Mouse (Mus musculus): ENCODE measurements around the gene Dst. TPM values are rescaled to one million over a fixed set of nuclear protein-coding genes. Genes with fewer than 3 reads are reported as not detected.

The Dst gene
- polyA plus RNA-seq, 1 experiment, result 49.7 TPM

DNA sequence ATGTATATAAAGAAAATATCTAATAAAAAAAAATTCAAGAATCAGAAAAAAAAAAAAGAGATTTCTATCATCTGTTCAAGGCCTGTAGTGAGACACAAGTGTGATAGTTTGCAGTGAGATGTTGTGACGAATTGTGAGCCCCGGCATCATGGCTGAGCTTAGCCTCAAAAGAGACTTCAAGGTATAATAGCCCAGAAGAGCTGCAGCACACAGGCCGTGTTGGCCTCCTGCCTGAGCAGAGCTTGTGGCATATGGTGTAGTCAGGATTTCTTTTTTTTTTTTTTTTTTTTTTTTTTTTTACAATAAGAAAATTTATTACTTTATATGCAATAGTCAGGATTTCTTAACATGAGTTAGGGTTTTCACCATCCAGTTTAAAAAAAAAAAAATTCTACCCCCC is 191.4 kb downstream of the Dst start:
- H3K4me3 ChIP-seq, result no peak overlapping the region
- no peak overlapping the region for H3K4me2 ChIP-seq (ENCODE audit: low read depth)
- H3ac ChIP-seq (ENCODE audit: control insufficient read depth, insufficient read length), result no peak overlapping the region
- no peaks in the 10 kb centered on the region for H3K36me3 ChIP-seq (ENCODE audit: control insufficient read depth, insufficient read depth)
- TF ChIP-seq TCF3 (IDR thresholded peaks at IDR 0.05; ENCODE audit: insufficient read length, low read depth), result no peak
- no peak for TF ChIP-seq MAX (IDR thresholded peaks at IDR 0.05; ENCODE audit: low read depth)
- no peak for TF ChIP-seq POLR2A (IDR thresholded peaks at IDR 0.05; ENCODE audit: insufficient read length, low read depth)
- no peak for TF ChIP-seq MYOG (IDR thresholded peaks at IDR 0.05; ENCODE audit: control insufficient read depth in 1 of 3, insufficient read depth in 1 of 3, insufficient read length in 2 of 3, low read depth in 2 of 3)
- no peak for TF ChIP-seq REST (IDR thresholded peaks at IDR 0.05; ENCODE audit: insufficient read depth, insufficient read length)
- no peak for TF ChIP-seq MYOD1 (IDR thresholded peaks at IDR 0.05; ENCODE audit: control insufficient read depth in 1 of 3, insufficient read length in 2 of 3, low read depth in 2 of 3)
- TF ChIP-seq CEBPB (IDR thresholded peaks at IDR 0.05; ENCODE audit: insufficient read depth, poor library complexity, severe bottlenecking), result no peak
- TF ChIP-seq E2F4 (IDR thresholded peaks at IDR 0.05; ENCODE audit: insufficient read depth), result no peak
- no peak for TF ChIP-seq SRF (IDR thresholded peaks at IDR 0.05; ENCODE audit: control insufficient read depth, insufficient read length, low read depth)
- TF ChIP-seq TCF12 (IDR thresholded peaks at IDR 0.05; ENCODE audit: insufficient read depth, poor library complexity, severe bottlenecking), result no peak
- no peak for TF ChIP-seq POLR2AphosphoS2 (IDR thresholded peaks at IDR 0.05; ENCODE audit: insufficient read length, low read depth)
- H3K79me2 ChIP-seq (ENCODE audit: control insufficient read depth, insufficient read depth), result peaks cover 80% of the 10 kb centered on the region
- H3K27me3 ChIP-seq (ENCODE audit: control insufficient read depth, insufficient read depth, insufficient read length), result no peaks in the 10 kb centered on the region

DNA sequence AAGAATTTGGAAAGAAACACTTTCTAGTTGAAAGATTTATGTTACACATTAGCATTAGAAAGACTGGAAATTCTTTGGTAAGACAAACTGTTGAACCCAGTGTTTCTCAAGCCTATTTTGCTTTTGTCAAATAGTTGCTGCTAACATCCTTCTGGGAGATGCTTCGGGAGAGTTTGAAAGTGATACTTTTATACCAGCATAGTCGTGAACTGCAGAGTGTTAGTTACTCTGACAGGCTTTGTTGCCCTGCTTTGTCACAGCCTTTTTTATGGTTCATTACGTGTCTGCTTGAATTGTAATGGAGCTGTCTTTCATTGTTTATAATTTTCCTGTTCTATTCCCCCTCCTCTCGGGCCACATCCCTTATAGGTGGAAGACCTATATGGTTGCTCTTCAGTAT is 192.4 kb downstream of the Dst start:
- Histone ChIP-seq H3K79me2 (ENCODE audit: control insufficient read depth, insufficient read depth) (peaks cover 89% of the 10 kb centered on the region), H3K4me3 (no peak overlapping the region), H3K36me3 (ENCODE audit: control insufficient read depth, insufficient read depth) (no peaks in the 10 kb centered on the region), H3K27me3 (ENCODE audit: control insufficient read depth, insufficient read depth, insufficient read length) (no peaks in the 10 kb centered on the region), H3ac (ENCODE audit: control insufficient read depth, insufficient read length) (no peak overlapping the region), H3K4me2 (ENCODE audit: low read depth) (no peak overlapping the region)
- TF ChIP-seq POLR2A (IDR thresholded peaks at IDR 0.05; ENCODE audit: insufficient read length, low read depth) (no peak), SRF (IDR thresholded peaks at IDR 0.05; ENCODE audit: control insufficient read depth, insufficient read length, low read depth) (no peak), MYOG (IDR thresholded peaks at IDR 0.05; ENCODE audit: control insufficient read depth in 1 of 3, insufficient read depth in 1 of 3, insufficient read length in 2 of 3, low read depth in 2 of 3) (no peak), REST (IDR thresholded peaks at IDR 0.05; ENCODE audit: insufficient read depth, insufficient read length) (no peak), MAX (IDR thresholded peaks at IDR 0.05; ENCODE audit: low read depth) (no peak), POLR2AphosphoS2 (IDR thresholded peaks at IDR 0.05; ENCODE audit: insufficient read length, low read depth) (no peak), TCF3 (IDR thresholded peaks at IDR 0.05; ENCODE audit: insufficient read length, low read depth) (no peak), TCF12 (IDR thresholded peaks at IDR 0.05; ENCODE audit: insufficient read depth, poor library complexity, severe bottlenecking) (no peak), MYOD1 (IDR thresholded peaks at IDR 0.05; ENCODE audit: control insufficient read depth in 1 of 3, insufficient read length in 2 of 3, low read depth in 2 of 3) (no peak), CEBPB (IDR thresholded peaks at IDR 0.05; ENCODE audit: insufficient read depth, poor library complexity, severe bottlenecking) (no peak), USF1 (IDR thresholded peaks at IDR 0.05; ENCODE audit: low read depth) (no peak), E2F4 (IDR thresholded peaks at IDR 0.05; ENCODE audit: insufficient read depth) (no peak)

DNA sequence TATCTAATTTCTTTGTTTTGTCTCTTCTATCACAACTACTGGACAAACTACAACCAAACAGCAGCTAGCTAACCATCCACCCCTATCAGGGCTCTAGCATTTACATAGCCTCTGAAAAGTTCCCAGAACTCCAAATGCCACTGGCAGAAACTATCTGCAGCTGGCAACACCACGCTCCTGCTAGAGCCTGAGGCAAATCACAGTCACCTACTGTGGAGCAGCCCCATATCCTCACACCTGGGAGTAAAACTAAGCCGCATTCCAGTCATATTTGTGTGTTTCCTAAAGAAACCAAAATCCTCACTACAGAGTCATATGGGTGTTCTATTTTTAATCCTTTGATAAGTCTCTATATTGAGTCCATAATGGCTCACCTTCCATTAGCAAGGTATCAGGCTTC is 194.6 kb downstream of the Dst start:
- Histone ChIP-seq H3K36me3 (ENCODE audit: control insufficient read depth, insufficient read depth) (no peaks in the 10 kb centered on the region), H3K4me3 (no peak overlapping the region), H3K79me2 (ENCODE audit: control insufficient read depth, insufficient read depth) (peaks cover 93% of the 10 kb centered on the region), H3ac (ENCODE audit: control insufficient read depth, insufficient read length) (no peak overlapping the region), H3K4me2 (ENCODE audit: low read depth) (no peak overlapping the region), H3K27me3 (ENCODE audit: control insufficient read depth, insufficient read depth, insufficient read length) (no peaks in the 10 kb centered on the region)
- TF ChIP-seq REST (IDR thresholded peaks at IDR 0.05; ENCODE audit: insufficient read depth, insufficient read length) (no peak), POLR2A (IDR thresholded peaks at IDR 0.05; ENCODE audit: insufficient read length, low read depth) (no peak), E2F4 (IDR thresholded peaks at IDR 0.05; ENCODE audit: insufficient read depth) (no peak), CEBPB (IDR thresholded peaks at IDR 0.05; ENCODE audit: insufficient read depth, poor library complexity, severe bottlenecking) (no peak), TCF12 (IDR thresholded peaks at IDR 0.05; ENCODE audit: insufficient read depth, poor library complexity, severe bottlenecking) (no peak), TCF3 (IDR thresholded peaks at IDR 0.05; ENCODE audit: insufficient read length, low read depth) (no peak), POLR2AphosphoS2 (IDR thresholded peaks at IDR 0.05; ENCODE audit: insufficient read length, low read depth) (no peak), MAX (IDR thresholded peaks at IDR 0.05; ENCODE audit: low read depth) (no peak), MYOG (IDR thresholded peaks at IDR 0.05; ENCODE audit: control insufficient read depth in 1 of 3, insufficient read depth in 1 of 3, insufficient read length in 2 of 3, low read depth in 2 of 3) (no peak)

DNA sequence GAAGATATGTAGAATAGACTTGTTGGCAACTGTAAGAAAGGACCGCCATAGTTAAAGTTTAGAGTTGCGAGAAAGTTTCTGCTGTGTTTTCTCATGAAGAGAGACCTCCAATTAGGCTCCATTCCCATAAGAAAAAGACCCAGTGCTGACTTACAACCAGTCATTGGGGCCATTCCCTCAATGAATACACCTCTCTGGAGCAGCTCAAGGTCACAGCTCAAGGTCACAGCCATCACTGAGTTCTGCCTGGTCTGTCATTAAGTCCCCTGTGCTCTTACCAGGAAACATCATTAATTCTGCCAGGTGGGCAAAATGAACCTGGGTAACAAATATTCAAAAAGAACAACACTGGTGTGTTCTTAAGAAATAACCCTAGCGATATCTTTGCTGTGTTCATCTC is 195.2 kb downstream of the Dst start:
- Histone ChIP-seq H3ac (ENCODE audit: control insufficient read depth, insufficient read length) (no peak overlapping the region), H3K4me2 (ENCODE audit: low read depth) (no peak overlapping the region), H3K27me3 (ENCODE audit: control insufficient read depth, insufficient read depth, insufficient read length) (no peaks in the 10 kb centered on the region), H3K36me3 (ENCODE audit: control insufficient read depth, insufficient read depth) (no peaks in the 10 kb centered on the region), H3K79me2 (ENCODE audit: control insufficient read depth, insufficient read depth) (peaks cover 90% of the 10 kb centered on the region), H3K4me3 (no peak overlapping the region)
- no peak for TF ChIP-seq SRF (IDR thresholded peaks at IDR 0.05; ENCODE audit: control insufficient read depth, insufficient read length, low read depth)
- TF ChIP-seq MYOD1 (IDR thresholded peaks at IDR 0.05; ENCODE audit: control insufficient read depth in 1 of 3, insufficient read length in 2 of 3, low read depth in 2 of 3), result no peak
- TF ChIP-seq POLR2AphosphoS2 (IDR thresholded peaks at IDR 0.05; ENCODE audit: insufficient read length, low read depth), result no peak
- TF ChIP-seq TCF12 (IDR thresholded peaks at IDR 0.05; ENCODE audit: insufficient read depth, poor library complexity, severe bottlenecking), result no peak
- TF ChIP-seq TCF3 (IDR thresholded peaks at IDR 0.05; ENCODE audit: insufficient read length, low read depth), result no peak
- TF ChIP-seq USF1 (IDR thresholded peaks at IDR 0.05; ENCODE audit: low read depth), result no peak
- no peak for TF ChIP-seq MYOG (IDR thresholded peaks at IDR 0.05; ENCODE audit: control insufficient read depth in 1 of 3, insufficient read depth in 1 of 3, insufficient read length in 2 of 3, low read depth in 2 of 3)
- no peak for TF ChIP-seq MAX (IDR thresholded peaks at IDR 0.05; ENCODE audit: low read depth)
- no peak for TF ChIP-seq REST (IDR thresholded peaks at IDR 0.05; ENCODE audit: insufficient read depth, insufficient read length)
- no peak for TF ChIP-seq POLR2A (IDR thresholded peaks at IDR 0.05; ENCODE audit: insufficient read length, low read depth)
- TF ChIP-seq CEBPB (IDR thresholded peaks at IDR 0.05; ENCODE audit: insufficient read depth, poor library complexity, severe bottlenecking), result no peak
- TF ChIP-seq E2F4 (IDR thresholded peaks at IDR 0.05; ENCODE audit: insufficient read depth), result no peak

Data from myocyte (in vitro differentiated cells).